Mouse (Mus musculus): Measurements from ENCODE around the gene Gm12355.

GRCm38 (mm10) chr11:98583571-98583970 lies 41.9 kb downstream of the Gm12355 start:
- TF ChIP-seq POLR2A (IDR thresholded peaks at IDR 0.05; ENCODE audit: insufficient read depth, low read depth, low read length), result no peak
- TF ChIP-seq CTCF (IDR thresholded peaks at IDR 0.05; ENCODE audit: insufficient read depth, low read depth, low read length), result no peak

Measured in olfactory bulb, adult 2 months (tissue).